Mouse (Mus musculus) liver, adult (tissue): ENCODE data around the gene Gm37240.

ENCODE experiments used
- GATA4 ChIP-seq: IDR thresholded peaks from 2 replicates; pipeline ENCODE4 v1.6.1; 2014; ENCODE audit warnings: mild to moderate bottlenecking, low read length; ENCODE audit not compliant: insufficient replicate concordance

Gene Gm37240

DNA sequence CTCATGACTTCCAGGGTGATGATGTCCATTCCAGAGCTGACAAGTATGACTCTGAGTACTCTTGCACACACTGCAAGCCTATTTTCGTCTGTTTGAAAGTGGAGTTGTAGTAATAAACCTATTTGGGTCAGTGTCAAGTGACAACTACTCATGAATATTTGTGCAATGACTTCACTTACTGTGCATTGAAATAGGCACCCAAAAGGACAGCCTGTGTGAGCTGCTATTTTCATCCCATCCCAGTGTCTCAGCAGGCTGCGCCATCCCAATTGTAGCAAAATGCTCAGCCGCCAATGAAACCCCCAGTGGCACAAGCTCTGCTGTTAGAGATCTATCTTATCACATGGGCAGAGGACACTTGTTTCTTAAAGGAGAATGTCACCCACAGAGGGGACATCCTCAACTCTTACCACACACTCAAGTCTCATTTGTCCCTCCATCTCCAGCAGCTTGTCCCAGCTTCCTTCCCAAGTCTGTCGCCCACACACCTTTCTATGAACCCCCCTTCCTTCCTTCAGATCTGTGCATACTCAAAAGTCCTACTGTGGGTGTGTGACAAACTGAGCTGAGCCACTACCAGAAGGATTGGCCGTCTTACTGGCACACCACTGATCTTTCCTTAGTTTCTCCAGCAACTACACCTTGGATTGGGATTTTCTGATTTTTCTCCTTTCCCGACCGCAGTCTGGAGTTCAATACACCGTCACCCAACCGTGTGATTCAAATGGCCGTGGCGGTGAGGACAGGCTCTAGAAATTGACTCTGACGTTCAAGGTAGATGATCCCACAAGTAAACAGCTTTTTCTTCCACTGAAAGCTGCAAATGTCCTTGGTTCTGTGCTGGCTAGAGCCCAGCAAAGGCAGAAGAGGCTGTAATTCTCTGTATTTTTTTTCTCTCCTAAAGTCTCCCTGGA is 1234.4 kb downstream of the Gm37240 start:
- TF ChIP-seq GATA4 = no peak

- TF ChIP-seq GATA4 = no peak
Observed at GRCm38 (mm10) chr3:84649578-84650327, 1237.6 kb downstream of the Gm37240 start.

GRCm38 (mm10) chr3:84647616-84648015 is 1239.7 kb downstream of the Gm37240 start:
- TF ChIP-seq GATA4 = no peak

DNA sequence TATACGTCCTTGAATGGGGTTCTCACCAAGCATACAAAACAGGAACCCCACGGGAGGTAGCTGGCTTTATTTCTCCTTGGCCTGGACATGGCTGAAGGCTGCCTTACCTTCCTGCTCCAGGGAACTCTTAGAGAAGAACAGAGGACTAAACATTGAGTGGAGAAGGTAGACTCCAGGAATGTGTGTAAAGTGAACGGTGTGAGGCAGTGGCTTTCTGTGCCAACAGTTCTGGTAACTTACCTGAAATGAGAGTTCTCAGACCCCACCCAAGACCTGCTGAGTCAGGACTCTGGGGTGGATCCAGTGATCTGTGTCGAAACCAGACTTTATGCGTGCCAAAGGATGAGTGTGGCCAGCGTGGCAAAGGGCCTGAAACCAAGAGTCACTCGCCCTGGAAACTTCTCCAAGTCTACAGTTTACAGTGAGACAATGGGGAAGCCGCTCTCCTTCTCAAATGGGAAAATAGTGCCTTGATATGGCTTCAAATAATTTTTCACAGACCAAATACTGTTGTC is 1240.9 kb downstream of the Gm37240 start:
- TF ChIP-seq GATA4 = no peak

DNA sequence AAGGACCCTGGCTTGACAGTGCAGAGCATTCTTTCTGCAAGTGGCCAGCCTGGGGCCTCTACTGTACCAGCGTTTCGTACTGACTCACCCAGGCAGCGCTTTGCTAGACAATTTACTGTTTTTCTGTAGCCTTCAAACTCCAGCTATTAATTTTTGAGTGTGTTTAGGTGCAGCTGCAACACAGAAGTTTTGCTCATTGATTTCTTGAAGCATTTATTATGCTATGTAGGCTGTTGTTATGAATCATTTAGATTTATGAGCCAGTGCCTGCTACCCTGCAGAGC is 1241.4 kb downstream of the Gm37240 start:
- no peak for TF ChIP-seq GATA4

DNA sequence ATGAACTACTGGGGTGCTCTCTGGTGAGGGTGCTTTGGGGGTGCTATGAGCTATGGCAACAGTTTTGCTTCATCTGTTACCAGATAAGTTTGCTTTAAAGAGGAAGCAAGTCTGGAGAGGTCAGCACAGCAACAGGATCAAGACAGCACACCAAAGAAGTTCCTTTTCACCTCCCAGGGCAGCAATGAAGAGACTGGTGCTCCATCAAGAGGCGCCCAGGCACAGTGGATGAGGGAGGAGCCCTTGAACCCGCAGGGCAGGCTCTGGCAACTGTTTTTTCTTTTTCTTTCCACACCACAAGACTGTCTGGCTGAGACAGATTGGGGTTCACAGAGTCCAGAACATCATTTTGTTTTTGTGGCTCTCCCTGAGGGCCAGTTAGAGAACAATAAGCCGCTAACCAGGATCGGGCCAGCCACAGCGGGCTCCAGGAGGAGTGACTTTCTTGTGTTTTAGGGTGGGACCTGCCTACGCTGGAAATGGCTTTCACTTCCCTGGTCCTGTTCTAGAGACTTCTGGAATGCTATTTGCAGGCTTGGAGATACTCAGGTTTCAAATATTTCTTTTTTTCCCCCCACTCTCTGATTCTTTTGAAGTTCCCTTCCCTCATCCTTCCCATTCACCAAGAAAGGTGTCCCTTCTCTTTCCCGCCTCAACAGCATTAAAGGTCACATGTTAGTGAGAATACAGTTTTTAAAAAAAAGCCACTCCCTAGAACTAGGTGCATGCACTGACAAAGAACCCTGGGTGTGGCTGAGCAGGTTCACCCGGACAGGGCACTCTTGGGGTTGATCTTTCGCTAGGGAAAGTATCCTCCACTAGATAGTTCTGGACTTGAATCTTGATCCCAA is 1241.9 kb downstream of the Gm37240 start:
- TF ChIP-seq GATA4 = no peak

DNA sequence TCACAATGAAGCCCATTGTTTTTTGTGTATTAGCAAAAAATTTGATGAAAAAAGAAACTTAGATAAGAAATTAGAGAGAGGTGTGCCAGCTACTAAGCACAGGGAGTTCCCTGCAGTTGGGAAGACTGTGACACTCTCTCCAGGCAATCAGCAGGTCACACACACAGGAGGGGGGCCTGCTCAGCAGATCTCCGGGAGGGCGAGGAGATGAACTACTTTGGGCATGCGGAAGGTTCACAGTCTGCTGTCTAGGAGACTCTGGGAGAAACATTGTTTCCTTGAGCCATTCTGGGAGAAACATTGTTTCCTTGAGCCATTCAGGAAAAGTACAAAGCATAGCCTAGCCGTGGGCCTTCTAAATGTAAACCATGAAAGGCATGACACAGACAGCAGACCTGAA is 1244.4 kb downstream of the Gm37240 start:
- no peak for TF ChIP-seq GATA4

- TF ChIP-seq GATA4 = no peak
Observed at GRCm38 (mm10) chr3:84641391-84641790, 1245.9 kb downstream of the Gm37240 start.

DNA sequence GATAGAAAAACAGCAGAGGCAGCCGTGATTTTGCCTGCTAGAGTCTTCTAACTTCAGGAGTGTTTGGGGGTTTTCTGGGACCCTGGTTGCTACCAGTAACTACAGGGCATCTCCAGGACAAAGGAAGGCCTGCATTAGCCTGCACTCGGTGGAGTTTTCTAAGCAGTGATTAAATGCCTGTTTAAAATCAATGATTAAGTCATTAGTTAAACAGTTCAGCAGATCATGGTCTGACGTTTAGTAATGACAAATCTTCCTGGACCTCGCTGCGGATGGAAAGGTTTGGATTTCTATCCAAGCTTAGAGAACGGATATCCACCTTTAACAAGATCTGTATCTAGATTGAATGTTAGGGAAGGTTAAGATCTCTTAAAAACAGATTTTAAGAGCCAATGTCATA is 1246.8 kb downstream of the Gm37240 start:
- TF ChIP-seq GATA4 = no peak; the same call in 1 of the 2 replicates

DNA sequence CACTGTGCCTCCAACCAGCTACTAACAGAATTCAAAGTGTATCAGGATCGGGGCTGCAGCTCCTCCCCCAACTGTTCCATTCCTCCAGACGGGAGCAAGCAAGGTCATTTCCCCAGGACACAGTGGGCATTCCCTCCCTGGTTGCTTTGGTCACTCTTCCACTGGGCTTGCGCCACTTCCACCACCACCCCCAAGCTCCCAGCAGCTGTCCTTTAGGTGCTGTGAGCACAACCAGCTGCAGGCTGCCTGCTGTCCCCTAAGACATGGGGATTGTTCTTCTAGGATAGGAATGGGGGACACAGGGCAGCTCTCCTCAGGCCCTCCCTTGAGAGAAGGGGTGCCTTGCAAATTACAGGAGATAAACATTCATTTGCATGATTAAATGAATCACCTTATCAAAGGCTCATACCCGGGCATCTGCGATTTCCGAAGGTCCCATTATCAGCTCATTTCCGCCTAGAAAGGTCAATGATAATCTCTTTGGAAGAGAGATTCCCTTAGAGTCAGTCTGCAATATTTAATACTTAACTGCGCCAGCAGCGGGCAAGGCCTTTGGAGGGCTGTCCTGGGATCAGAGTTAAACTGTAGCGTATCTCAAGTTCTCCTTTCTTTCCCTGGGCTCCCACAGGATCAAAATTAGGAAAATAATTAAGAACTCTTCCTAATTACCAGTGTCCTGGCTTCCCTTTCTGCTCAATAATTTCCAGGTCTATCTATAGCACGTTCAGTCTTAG is 1247.4 kb downstream of the Gm37240 start:
- TF ChIP-seq GATA4 = no peak

- TF ChIP-seq GATA4 = no peak
Observed at GRCm38 (mm10) chr3:84638858-84639257, 1248.5 kb downstream of the Gm37240 start.

GRCm38 (mm10) chr3:84637890-84638578 is 1249.3 kb downstream of the Gm37240 start:
- TF ChIP-seq GATA4 = no peak

DNA sequence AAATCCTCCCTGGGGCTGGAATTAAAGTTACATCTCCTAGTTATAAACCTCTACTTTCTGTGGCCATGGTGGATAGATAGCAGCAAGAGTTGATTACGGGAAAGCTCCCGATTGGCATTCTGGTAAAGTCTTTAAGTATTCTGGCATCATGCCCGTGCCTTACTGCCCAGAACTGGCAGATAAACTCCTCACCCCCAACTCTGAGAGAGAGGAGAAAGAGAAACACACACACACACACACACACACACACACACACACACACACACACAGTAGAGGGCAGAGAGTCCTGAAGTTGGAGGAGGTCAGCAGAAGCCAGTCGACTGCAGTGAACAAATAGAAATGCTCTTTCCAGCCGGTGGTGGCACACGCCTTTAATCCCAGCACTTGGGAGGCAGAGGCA is 1250.2 kb downstream of the Gm37240 start:
- TF ChIP-seq GATA4 = no peak

- TF ChIP-seq GATA4 = no peak
Observed at GRCm38 (mm10) chr3:84631586-84631985, 1255.7 kb downstream of the Gm37240 start.
